Mouse (Mus musculus): ENCODE results near the gene Flt1. TPM values are rescaled to one million over a fixed set of nuclear protein-coding genes. Genes with fewer than 3 reads are reported as not detected.
A peak's percentile ranks its signal among the peaks of the same experiment; 100 is the strongest.

Flt1 gene
- total RNA-seq, 2 experiments from 2014 or later, result 32.7 to 42.2 TPM

DNA sequence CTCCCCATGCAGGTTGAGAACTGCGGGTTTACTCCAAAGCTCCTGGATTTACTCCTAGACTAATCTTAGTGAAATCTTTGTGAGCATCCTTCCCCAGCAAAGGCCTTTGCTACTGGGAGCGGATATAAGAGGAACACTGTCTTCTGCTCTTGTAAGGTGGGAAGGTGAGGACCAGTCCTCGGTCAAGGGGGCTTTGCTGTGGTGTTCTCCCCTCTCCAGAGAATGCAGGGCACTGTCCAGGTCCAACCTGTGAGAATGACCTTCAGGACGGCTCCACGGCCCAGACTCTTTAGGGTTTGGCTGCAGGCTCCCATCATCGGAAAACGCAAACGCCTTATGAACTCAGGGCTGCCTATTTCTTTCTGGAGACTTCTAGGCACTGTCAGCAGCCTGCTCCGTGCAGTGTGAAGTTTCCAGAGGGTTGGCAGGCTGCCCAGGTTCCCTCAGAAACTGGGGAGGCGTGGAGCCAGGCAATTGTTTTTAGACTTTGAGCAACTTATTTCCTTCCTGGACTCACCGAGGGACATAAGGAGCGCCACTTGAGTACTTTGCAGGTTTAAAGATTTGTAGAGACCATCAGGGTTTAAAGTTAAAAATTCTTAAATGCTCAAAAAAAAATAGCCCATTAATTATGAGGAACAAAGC is 80.7 kb downstream of the Flt1 start:
- intact Hi-C loops (cut with DNase I), result no loop called here
- H3K4me3 ChIP-seq, result peak overlapping the region; percentile 45

DNA sequence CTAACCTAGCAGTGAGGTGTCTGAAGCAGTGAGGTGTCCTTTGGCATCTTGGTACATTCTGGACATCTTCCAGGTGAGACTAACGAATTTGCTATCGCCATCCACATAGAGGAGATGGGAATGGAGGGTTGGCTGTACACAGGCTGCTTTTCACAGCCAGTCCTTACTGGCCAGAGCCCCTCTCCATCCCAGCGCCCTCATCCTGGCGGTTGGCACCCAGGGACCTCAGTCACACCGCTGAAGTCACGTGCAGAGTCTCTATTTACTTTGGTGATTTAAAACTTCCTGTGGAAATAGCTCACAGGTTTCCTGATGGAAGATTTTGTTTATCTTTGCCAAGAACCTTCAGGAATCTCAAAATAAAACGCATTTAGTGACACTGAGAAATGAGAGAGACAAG is 84.4 kb downstream of the Flt1 start:
- peak overlapping the region; percentile 72 for H3K27ac ChIP-seq
- no peak for DNase-seq
- intact Hi-C loops (cut with DNase I), result no loop called here
- no peak for TF ChIP-seq CTCF (IDR thresholded peaks at IDR 0.05)
- H3K4me3 ChIP-seq, result no peak overlapping the region

More for the DNA sequence above, 80.7 kb downstream of the Flt1 start:
- peak; percentile 72 for DNase-seq
- TF ChIP-seq CTCF (IDR thresholded peaks at IDR 0.05), result no peak
- peak overlapping the region; percentile 84 for H3K27ac ChIP-seq

- Histone ChIP-seq H3K4me3 (no peak overlapping the region), H3K27ac (no peak overlapping the region)
- intact Hi-C loops (cut with DNase I), result no loop called here
- no peak for DNase-seq
- TF ChIP-seq CTCF (IDR thresholded peaks at IDR 0.05), result no peak
These were observed 85.9 kb downstream of the Flt1 start for GRCm38 (mm10) chr5:147639940-147640339.

DNA sequence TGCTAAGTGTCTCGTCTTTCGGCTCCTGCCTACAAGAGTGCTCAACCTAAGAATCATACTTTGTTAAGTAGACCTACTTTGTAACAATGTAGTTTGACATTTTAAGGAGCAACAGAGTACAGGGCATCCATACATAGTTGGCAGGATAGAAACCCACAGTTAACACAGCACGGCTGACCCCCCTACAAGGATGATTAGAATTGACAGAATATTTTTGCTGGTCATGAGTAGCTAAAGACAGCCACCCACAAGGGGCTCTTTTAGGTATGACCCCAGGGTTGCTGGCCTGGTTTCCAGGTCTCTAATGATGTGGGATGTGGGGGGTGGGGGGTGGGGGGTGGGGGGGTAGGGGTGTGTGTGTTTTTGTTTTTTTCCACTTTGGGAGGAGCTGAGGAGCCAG is 89.1 kb downstream of the Flt1 start:
- no peak overlapping the region for H3K4me3 ChIP-seq
- no peak overlapping the region for H3K27ac ChIP-seq
- TF ChIP-seq CTCF (IDR thresholded peaks at IDR 0.05), result no peak
- intact Hi-C loops (cut with DNase I), result no loop called here
- no peak for DNase-seq

GRCm38 (mm10) chr5:147635883-147636282 is 89.9 kb downstream of the Flt1 start:
- Histone ChIP-seq H3K27ac (peak overlapping the region; percentile 38; the same call in 1 of the 2 replicates), H3K4me3 (no peak overlapping the region)
- no peak for TF ChIP-seq CTCF (IDR thresholded peaks at IDR 0.05)
- intact Hi-C loops (cut with DNase I), result no loop called here
- DNase-seq, result no peak

DNA sequence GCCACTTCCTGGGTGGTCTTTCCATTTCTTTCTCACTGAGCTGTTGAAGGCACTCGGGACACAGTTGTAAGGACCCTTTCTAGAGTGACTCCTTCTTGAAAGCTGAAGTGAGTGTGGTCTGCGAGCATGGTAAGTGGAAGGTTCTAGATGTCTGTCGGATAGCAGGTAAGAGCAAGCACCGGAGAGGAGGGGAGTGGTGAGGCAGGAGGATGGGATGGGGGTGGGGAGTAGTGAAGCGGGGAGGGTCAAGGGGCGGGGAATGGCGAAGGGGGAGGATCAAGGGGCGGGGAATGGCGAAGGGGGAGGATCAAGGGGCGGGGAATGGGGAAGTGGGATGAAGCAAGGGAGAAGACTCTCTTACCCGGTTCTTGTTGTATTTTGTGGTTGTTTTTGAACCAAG is 91.8 kb downstream of the Flt1 start:
- no peak for TF ChIP-seq CTCF (IDR thresholded peaks at IDR 0.05)
- no peak overlapping the region for H3K4me3 ChIP-seq
- H3K27ac ChIP-seq, result no peak overlapping the region
- no peak for DNase-seq
- intact Hi-C loops (cut with DNase I), result no loop called here

GRCm38 (mm10) chr5:147632716-147633115 is 93.1 kb downstream of the Flt1 start:
- TF ChIP-seq CTCF (IDR thresholded peaks at IDR 0.05), result no peak
- no peak overlapping the region for H3K27ac ChIP-seq
- intact Hi-C loops (cut with DNase I), result no loop called here

DNA sequence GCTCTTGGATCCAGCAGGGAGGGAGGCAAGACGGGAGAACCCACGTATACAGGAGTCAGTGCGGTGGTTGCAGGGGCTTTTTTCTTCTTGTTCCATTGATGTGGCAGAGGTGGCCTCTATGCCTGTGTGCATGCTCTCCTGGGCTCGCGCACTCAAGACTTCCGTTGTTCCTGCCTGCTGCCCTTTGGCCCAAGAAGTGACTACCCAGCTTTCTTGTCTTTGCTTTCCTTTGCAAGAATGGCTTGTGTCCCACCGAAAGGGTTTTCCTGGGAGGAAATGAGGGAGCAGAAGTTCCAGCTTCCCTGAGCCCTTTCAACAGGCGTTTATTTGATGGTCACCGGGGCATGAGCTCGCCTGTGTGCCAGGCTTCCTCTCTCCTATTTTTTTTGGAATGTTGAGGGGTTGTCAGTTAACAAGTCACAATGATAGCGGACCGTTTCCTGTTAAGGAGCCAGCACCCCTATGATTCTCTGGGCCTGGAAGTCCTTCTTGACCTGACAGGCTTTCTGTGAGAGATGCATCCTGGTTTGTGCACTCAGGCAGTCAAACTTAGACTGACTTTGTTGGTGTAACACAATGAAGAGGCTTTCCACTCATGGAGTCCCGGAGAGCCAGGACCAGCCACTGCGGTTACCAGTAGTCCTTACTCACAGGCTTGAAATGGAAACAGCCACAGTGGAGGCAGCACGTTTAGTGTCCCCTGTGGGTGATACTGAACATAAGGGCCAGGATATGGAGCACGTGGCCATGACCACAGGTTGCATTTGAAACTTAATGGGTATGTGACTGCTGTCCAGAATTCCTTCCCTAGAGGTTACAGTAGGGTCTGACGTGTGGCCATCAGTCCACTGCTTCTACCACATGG is 95.2 kb downstream of the Flt1 start:
- no peak for DNase-seq
- H3K4me3 ChIP-seq, result no peak overlapping the region

More at GRCm38 (mm10) chr5:147632716-147633115, 93.1 kb downstream of the Flt1 start:
- no peak for DNase-seq
- H3K4me3 ChIP-seq, result no peak overlapping the region

GRCm38 (mm10) chr5:147626944-147627343 is 98.9 kb downstream of the Flt1 start:
- intact Hi-C loops (cut with DNase I), result no loop called here
- Histone ChIP-seq H3K27ac (no peak overlapping the region), H3K4me3 (no peak overlapping the region)
- TF ChIP-seq CTCF (IDR thresholded peaks at IDR 0.05), result no peak
- no peak for DNase-seq

More for the DNA sequence above, 95.2 kb downstream of the Flt1 start:
- no peak for TF ChIP-seq CTCF (IDR thresholded peaks at IDR 0.05)
- intact Hi-C loops (cut with DNase I), result no loop called here
- H3K27ac ChIP-seq, result peak overlapping the region; percentile 17

- TF ChIP-seq CTCF (IDR thresholded peaks at IDR 0.05), result no peak
- Histone ChIP-seq H3K4me3 (no peak overlapping the region), H3K27ac (no peak overlapping the region)
- intact Hi-C loops (cut with DNase I), result no loop called here
- no peak for DNase-seq
These were observed 102.1 kb downstream of the Flt1 start for GRCm38 (mm10) chr5:147623747-147624146.

- no peak for DNase-seq
- Histone ChIP-seq H3K4me3 (no peak overlapping the region), H3K27ac (peak overlapping the region; percentile 62)
- TF ChIP-seq CTCF (IDR thresholded peaks at IDR 0.05), result no peak
- intact Hi-C loops (cut with DNase I), result no loop called here
These were observed 105.6 kb downstream of the Flt1 start for GRCm38 (mm10) chr5:147620178-147620577.

GRCm38 (mm10) chr5:147618243-147618642 is 107.6 kb downstream of the Flt1 start:
- H3K4me3 ChIP-seq, result no peak overlapping the region
- H3K27ac ChIP-seq, result peak overlapping the region; percentile 59
- DNase-seq, result no peak
- intact Hi-C loops (cut with DNase I), result no loop called here
- no peak for TF ChIP-seq CTCF (IDR thresholded peaks at IDR 0.05)

GRCm38 (mm10) chr5:147616450-147616849 is 109.4 kb downstream of the Flt1 start:
- TF ChIP-seq CTCF (IDR thresholded peaks at IDR 0.05), result no peak
- intact Hi-C loops (cut with DNase I), result no loop called here
- no peak for DNase-seq
- H3K4me3 ChIP-seq, result no peak overlapping the region
- no peak overlapping the region for H3K27ac ChIP-seq

Data from gastrocnemius, adult 2 months (tissue).